Mouse (Mus musculus) neural tube, embryonic 12.5 days (tissue): ENCODE measurements around the gene Trrap. TPM values are rescaled to one million over a fixed set of nuclear protein-coding genes. Genes with fewer than 3 reads are reported as not detected.

ENCODE experiments used
- ATAC-seq: fragments of 200-750 bp; cut with Nextera tagmentation; 2 replicates; pipeline ENCODE4 v1.8.0; 2017; ENCODE audit warnings: low read depth, mild to moderate bottlenecking, moderate TSS enrichment, moderate library complexity; ENCODE audit not compliant: low FRiP score
- H3K27ac ChIP-seq: fragments of 300-500 bp; sonication (generic); 2 replicates; pipeline ENCODE4 v1.5.1; 2016
- H3K27me3 ChIP-seq: fragments of 300-500 bp; sonication (generic); replicated peaks from 2 replicates; pipeline ENCODE4 v1.6.1; 2016; ENCODE audit warnings: mild to moderate bottlenecking
- H3K36me3 ChIP-seq: fragments of 300-500 bp; sonication (generic); 2 replicates; pipeline ENCODE4 v1.6.1; 2016; ENCODE audit warnings: mild to moderate bottlenecking
- H3K4me1 ChIP-seq: fragments of 300-500 bp; sonication (generic); 2 replicates; pipeline ENCODE4 v1.6.1; 2016
- H3K4me2 ChIP-seq: fragments of 300-500 bp; sonication (generic); replicated peaks from 2 replicates; pipeline ENCODE4 v1.6.1; 2016; ENCODE audit warnings: mild to moderate bottlenecking
- H3K4me3 ChIP-seq: fragments of 300-500 bp; sonication (generic); 2 replicates; pipeline ENCODE4 v1.5.1; 2016
- H3K9ac ChIP-seq: fragments of 300-500 bp; sonication (generic); 2 replicates; pipeline ENCODE4 v1.6.1; 2016; ENCODE audit warnings: mild to moderate bottlenecking
- H3K9me3 ChIP-seq: fragments of 300-500 bp; sonication (generic); 2 replicates; pipeline ENCODE4 v1.6.1; 2016; ENCODE audit warnings: mild to moderate bottlenecking
- WGBS: fragments of 180-500 bp; shearing (Covaris S2); methylation state at CpG from one replicate; pipeline ENCODE4 v1.1.7; 2016; 5-methylcytosine and 5-hydroxymethylcytosine counted together
- polyA plus RNA-seq: library from polyadenylated mRNA; unstranded; fragments of >200 nt; fragmentation: Nextera tagmentation; extraction: Ambion mirVana; gene quantifications from 2 replicates; pipeline ENCODE4 v1.2.1, GENCODE M21; 2016

Trrap gene
- polyA plus RNA-seq, 1 experiment from 2014 or later: 86.2 TPM

GRCm38 (mm10) chr5:144794687-144795086, 27.2 kb downstream of the Trrap start:
- no peak for ATAC-seq
- Histone ChIP-seq H3K4me2 (no peak overlapping the region), H3K4me1 (no peaks in the 10 kb centered on the region), H3K27ac (no peak overlapping the region), H3K36me3 (peaks cover 99% of the 10 kb centered on the region), H3K9ac (no peak overlapping the region), H3K4me3 (no peak overlapping the region), H3K9me3 (no peaks in the 10 kb centered on the region), H3K27me3 (no peaks in the 10 kb centered on the region)
- 79% methylated on average over 6 of the region's 6 CpGs for WGBS

GRCm38 (mm10) chr5:144797116-144797515, 29.6 kb downstream of the Trrap start:
- Histone ChIP-seq H3K27ac (no peak overlapping the region), H3K4me2 (no peak overlapping the region), H3K27me3 (no peaks in the 10 kb centered on the region), H3K4me1 (no peaks in the 10 kb centered on the region), H3K9me3 (no peaks in the 10 kb centered on the region), H3K36me3 (peaks cover 98% of the 10 kb centered on the region), H3K4me3 (no peak overlapping the region), H3K9ac (no peak overlapping the region)
- 96% methylated on average over 7 of the region's 7 CpGs for WGBS
- no peak for ATAC-seq

- no peaks in the 10 kb centered on the region for H3K9me3 ChIP-seq
- no peaks in the 10 kb centered on the region for H3K4me1 ChIP-seq
- peaks cover 99% of the 10 kb centered on the region for H3K36me3 ChIP-seq
- no peak overlapping the region for H3K4me3 ChIP-seq
- H3K4me2 ChIP-seq: no peak overlapping the region
- no peaks in the 10 kb centered on the region for H3K27me3 ChIP-seq
- no peak for ATAC-seq
- no peak overlapping the region for H3K9ac ChIP-seq
- no peak overlapping the region for H3K27ac ChIP-seq
- WGBS: 94% methylated on average over 8 of the region's 8 CpGs
Observed at GRCm38 (mm10) chr5:144803066-144803465, 35.5 kb downstream of the Trrap start.

GRCm38 (mm10) chr5:144804181-144804580, 36.6 kb downstream of the Trrap start:
- no peak overlapping the region for H3K4me3 ChIP-seq
- H3K9ac ChIP-seq: no peak overlapping the region
- no peak for ATAC-seq
- H3K9me3 ChIP-seq: no peaks in the 10 kb centered on the region
- H3K4me2 ChIP-seq: no peak overlapping the region
- peaks cover 99% of the 10 kb centered on the region for H3K36me3 ChIP-seq
- no peaks in the 10 kb centered on the region for H3K4me1 ChIP-seq
- no peak overlapping the region for H3K27ac ChIP-seq
- WGBS: 91% methylated on average over 7 of the region's 7 CpGs
- H3K27me3 ChIP-seq: no peaks in the 10 kb centered on the region

- WGBS: 96% methylated on average over 10 of the region's 10 CpGs
- no peak overlapping the region for H3K4me3 ChIP-seq
- H3K9me3 ChIP-seq: no peaks in the 10 kb centered on the region
- H3K36me3 ChIP-seq: peaks cover 99% of the 10 kb centered on the region
- no peaks in the 10 kb centered on the region for H3K27me3 ChIP-seq
- H3K27ac ChIP-seq: no peak overlapping the region
- no peaks in the 10 kb centered on the region for H3K4me1 ChIP-seq
- ATAC-seq: no peak
- no peak overlapping the region for H3K9ac ChIP-seq
- H3K4me2 ChIP-seq: no peak overlapping the region
Observed at GRCm38 (mm10) chr5:144806931-144807330, 39.4 kb downstream of the Trrap start.

GRCm38 (mm10) chr5:144828365-144829102, 61.0 kb downstream of the Trrap start:
- Histone ChIP-seq H3K9ac (no peak overlapping the region), H3K4me2 (no peak overlapping the region), H3K27me3 (no peaks in the 10 kb centered on the region), H3K9me3 (no peaks in the 10 kb centered on the region), H3K27ac (no peak overlapping the region), H3K4me1 (no peaks in the 10 kb centered on the region), H3K4me3 (no peak overlapping the region), H3K36me3 (peaks cover 99% of the 10 kb centered on the region)
- ATAC-seq: no peak
- WGBS: 95% methylated on average over 20 of the region's 20 CpGs

GRCm38 (mm10) chr5:144829631-144830030, 62.1 kb downstream of the Trrap start:
- WGBS: 98% methylated on average over 4 of the region's 4 CpGs
- Histone ChIP-seq H3K4me2 (no peak overlapping the region), H3K9ac (no peak overlapping the region), H3K4me1 (no peaks in the 10 kb centered on the region), H3K4me3 (no peak overlapping the region), H3K36me3 (peaks cover 98% of the 10 kb centered on the region), H3K27ac (no peak overlapping the region), H3K27me3 (no peaks in the 10 kb centered on the region), H3K9me3 (no peaks in the 10 kb centered on the region)
- ATAC-seq: no peak

GRCm38 (mm10) chr5:144831840-144832469, 64.4 kb downstream of the Trrap start:
- Histone ChIP-seq H3K27me3 (no peaks in the 10 kb centered on the region), H3K4me1 (no peaks in the 10 kb centered on the region), H3K9ac (no peak overlapping the region), H3K4me2 (no peak overlapping the region), H3K36me3 (peaks cover 98% of the 10 kb centered on the region), H3K27ac (no peak overlapping the region), H3K4me3 (no peak overlapping the region), H3K9me3 (no peaks in the 10 kb centered on the region)
- ATAC-seq: no peak
- 91% methylated on average over 9 of the region's 9 CpGs for WGBS

GRCm38 (mm10) chr5:144836100-144836499, 68.6 kb downstream of the Trrap start:
- H3K9me3 ChIP-seq: no peaks in the 10 kb centered on the region

GRCm38 (mm10) chr5:144845352-144845751, 77.8 kb downstream of the Trrap start:
- no peak overlapping the region for H3K4me2 ChIP-seq
- H3K4me1 ChIP-seq: no peaks in the 10 kb centered on the region
- H3K9ac ChIP-seq: no peak overlapping the region
- H3K36me3 ChIP-seq: peaks cover 99% of the 10 kb centered on the region
- no peak overlapping the region for H3K27ac ChIP-seq
- H3K27me3 ChIP-seq: no peaks in the 10 kb centered on the region
- no peaks in the 10 kb centered on the region for H3K9me3 ChIP-seq
- ATAC-seq: no peak
- H3K4me3 ChIP-seq: no peak overlapping the region
- 96% methylated on average over 20 of the region's 20 CpGs for WGBS

More at GRCm38 (mm10) chr5:144836100-144836499, 68.6 kb downstream of the Trrap start:
- Histone ChIP-seq H3K36me3 (peaks cover 98% of the 10 kb centered on the region), H3K27ac (no peak overlapping the region), H3K4me1 (no peaks in the 10 kb centered on the region), H3K4me2 (no peak overlapping the region), H3K9ac (no peak overlapping the region), H3K27me3 (no peaks in the 10 kb centered on the region), H3K4me3 (no peak overlapping the region)
- WGBS: 93% methylated on average over 3 of the region's 3 CpGs
- no peak for ATAC-seq

GRCm38 (mm10) chr5:144848735-144849134, 81.2 kb downstream of the Trrap start:
- H3K27ac ChIP-seq: no peak overlapping the region
- ATAC-seq: no peak
- H3K27me3 ChIP-seq: no peaks in the 10 kb centered on the region
- no peaks in the 10 kb centered on the region for H3K4me1 ChIP-seq
- no peak overlapping the region for H3K4me3 ChIP-seq
- H3K4me2 ChIP-seq: no peak overlapping the region
- WGBS: 97% methylated on average over 5 of the region's 5 CpGs
- peaks cover 99% of the 10 kb centered on the region for H3K36me3 ChIP-seq
- H3K9ac ChIP-seq: no peak overlapping the region
- no peaks in the 10 kb centered on the region for H3K9me3 ChIP-seq

- 93% methylated on average over 10 of the region's 10 CpGs for WGBS
- H3K27ac ChIP-seq: no peak overlapping the region
- H3K9me3 ChIP-seq: no peaks in the 10 kb centered on the region
- no peaks in the 10 kb centered on the region for H3K4me1 ChIP-seq
- no peak overlapping the region for H3K9ac ChIP-seq
- H3K4me2 ChIP-seq: no peak overlapping the region
- H3K27me3 ChIP-seq: no peaks in the 10 kb centered on the region
- ATAC-seq: no peak
- no peak overlapping the region for H3K4me3 ChIP-seq
- H3K36me3 ChIP-seq: peaks cover 99% of the 10 kb centered on the region
Observed at GRCm38 (mm10) chr5:144849932-144850331, 82.4 kb downstream of the Trrap start.

- Histone ChIP-seq H3K9ac (no peak overlapping the region), H3K4me3 (no peak overlapping the region), H3K27me3 (no peaks in the 10 kb centered on the region), H3K36me3 (peaks cover 91% of the 10 kb centered on the region), H3K4me2 (no peak overlapping the region), H3K9me3 (no peaks in the 10 kb centered on the region), H3K27ac (no peak overlapping the region), H3K4me1 (no peaks in the 10 kb centered on the region)
- no peak for ATAC-seq
- WGBS: 95% methylated on average over 3 of the region's 3 CpGs
Observed at GRCm38 (mm10) chr5:144851820-144852219, 84.3 kb downstream of the Trrap start.
